Mouse (Mus musculus) E14TG2a.4 (cell line): Measurements from ENCODE around the gene Raf1.

Experiments
- CTCF ChIP-seq: conservative IDR thresholded peaks from 2 replicates; pipeline ENCODE4 v1.5.1; 2014; ENCODE audit warnings: low read length
- NANOG ChIP-seq: IDR thresholded peaks from 2 replicates; pipeline ENCODE4 v1.6.1; 2014; ENCODE audit warnings: borderline replicate concordance, low read length, mixed read lengths
- POU5F1 ChIP-seq: IDR thresholded peaks from 2 replicates; pipeline ENCODE4 v1.6.1; 2014; ENCODE audit warnings: low read length, borderline replicate concordance

DNA sequence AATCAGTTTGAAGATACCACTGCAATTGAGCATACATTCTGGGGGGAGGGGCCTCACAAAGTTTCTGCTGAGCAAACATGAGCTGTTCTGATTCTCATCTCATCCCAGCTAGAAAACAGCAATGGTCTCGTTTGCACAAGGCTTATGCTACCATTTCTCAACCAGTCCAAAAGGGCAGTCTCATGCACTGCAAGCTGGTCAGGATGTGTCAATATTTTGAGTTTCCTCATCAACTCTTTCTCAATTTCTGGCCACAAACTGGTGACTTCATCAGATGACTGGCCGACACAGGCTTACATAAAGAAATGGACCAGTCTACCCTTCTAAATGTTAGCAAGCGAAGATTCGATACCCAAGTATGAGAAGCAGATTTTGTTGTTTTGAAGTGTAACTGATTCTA, 9.8 kb downstream of the Raf1 start:
- no peak for TF ChIP-seq CTCF
- no peak for TF ChIP-seq POU5F1
- TF ChIP-seq NANOG = no peak
